Mouse (Mus musculus): ENCODE measurements around the gene Cmip. TPM values are rescaled to one million over a fixed set of nuclear protein-coding genes. Genes with fewer than 3 reads are reported as not detected.

Gene Cmip
- total and polyA plus RNA-seq, 3 experiments: 17.0 to 71.8 TPM; not detected in 1

- peak; percentile 89 for DNase-seq (ENCODE audit: low read depth, low spot score)
- Histone ChIP-seq H3K4me1 (ENCODE audit: control insufficient read depth in 1 of 2, insufficient read depth in 2 of 2, low read length in 2 of 2) (peaks cover 6 to 39% of the 10 kb centered on the region in 2 experiments), H3K4me3 (ENCODE audit: control insufficient read depth in 1 of 2, insufficient read depth in 1 of 2, low read depth in 2 of 2, low read length in 2 of 2) (peak overlapping the region; percentile 13 to 69; a peak in 3 of 4 replicates), H3K36me3 (ENCODE audit: control insufficient read depth in 1 of 2, insufficient read depth in 2 of 2, low read length in 2 of 2) (peaks cover 0 to 23% of the 10 kb centered on the region in 2 experiments; a peak in 2 of 4 replicates), H3K79me2 (ENCODE audit: control insufficient read depth, insufficient read depth, low read length, poor library complexity) (peaks cover 21% of the 10 kb centered on the region), H3K9ac (ENCODE audit: control insufficient read depth, low read depth, low read length, poor library complexity, severe bottlenecking) (peak overlapping the region; percentile 51), H3K27me3 (ENCODE audit: control insufficient read depth in 1 of 2, insufficient read depth in 2 of 2, low read length in 2 of 2) (no peaks in the 10 kb centered on the region), H3K9me3 (replicated peaks; ENCODE audit: insufficient read depth, low read length) (no peaks in the 10 kb centered on the region), H3K27ac (ENCODE audit: control insufficient read depth, low read depth, low read length) (peak overlapping the region; percentile 79)
- TF ChIP-seq KAT2A (conservative IDR thresholded peaks at IDR 0.05; ENCODE audit: low read depth, low read length) (no peak), ELF1 (IDR thresholded peaks at IDR 0.05; ENCODE audit: low read depth, low read length) (no peak), MAX (IDR thresholded peaks at IDR 0.05; ENCODE audit: low read length) (peak; percentile 74), ETS1 (IDR thresholded peaks at IDR 0.05; ENCODE audit: low read depth, low read length) (peak; percentile 51; the same call in 1 of the 2 replicates), EP300 (IDR thresholded peaks at IDR 0.05; ENCODE audit: low read depth in 1 of 2, low read length in 2 of 2) (peak; percentile 91 to 92), CHD1 (IDR thresholded peaks at IDR 0.05; ENCODE audit: low read depth, low read length) (no peak), MAZ (IDR thresholded peaks at IDR 0.05; ENCODE audit: low read depth, low read length) (0 out of 2 replicates have a peak, but pooled peaks have one; percentile 13), SIN3A (IDR thresholded peaks at IDR 0.05; ENCODE audit: low read length) (peak; percentile 52), NELFE (IDR thresholded peaks at IDR 0.05; ENCODE audit: low read depth, low read length) (no peak), RAD21 (IDR thresholded peaks at IDR 0.05; ENCODE audit: low read depth, low read length) (peak; percentile 1), USF1 (IDR thresholded peaks at IDR 0.05; ENCODE audit: low read depth, low read length) (peak; percentile 64), RCOR1 (IDR thresholded peaks at IDR 0.05; ENCODE audit: low read depth, low read length) (peak; percentile 64; the same call in 1 of the 2 replicates), E2F4 (IDR thresholded peaks at IDR 0.05; ENCODE audit: borderline replicate concordance, low read depth, low read length) (no peak), TCF12 (IDR thresholded peaks at IDR 0.05; ENCODE audit: low read depth, low read length) (peak; percentile 91), MXI1 (IDR thresholded peaks at IDR 0.05; ENCODE audit: low read depth, low read length) (peak; percentile 72; the same call in 1 of the 2 replicates), GATA1 (IDR thresholded peaks at IDR 0.05; ENCODE audit: low read depth, low read length) (peak; percentile 91), MYC (IDR thresholded peaks at IDR 0.05; ENCODE audit: low read depth, low read length) (peak; percentile 90), ZNF384 (IDR thresholded peaks at IDR 0.05; ENCODE audit: low read depth, low read length) (no peak), TAL1 (IDR thresholded peaks at IDR 0.05; ENCODE audit: low read length) (peak; percentile 89), TBP (IDR thresholded peaks at IDR 0.05; ENCODE audit: low read depth, low read length) (peak; percentile 49; the same call in 1 of the 2 replicates), CTCF (IDR thresholded peaks at IDR 0.05 in 2 of 3, conservative IDR thresholded peaks at IDR 0.05 in 1 of 3; ENCODE audit: control insufficient read depth in 1 of 3, insufficient read depth in 1 of 3, low read depth in 2 of 3, low read length in 3 of 3, poor library complexity in 1 of 3, severe bottlenecking in 1 of 3) (peak; percentile 49 to 71 (median 60)), SMC3 (IDR thresholded peaks at IDR 0.05; ENCODE audit: low read depth, low read length) (peak; percentile 17), HCFC1 (IDR thresholded peaks at IDR 0.05; ENCODE audit: low read depth, low read length) (peak; percentile 26; the same call in 1 of the 2 replicates)
These were observed 3.2 kb upstream of the Cmip start for GRCm38 (mm10) chr8:117253390-117254269.

Measured in MEL (cell line).